Mouse (Mus musculus) urinary bladder, adult 2 months (tissue): ENCODE results near the gene Htatip2. TPM values are rescaled to one million over a fixed set of nuclear protein-coding genes. Genes with fewer than 3 reads are reported as not detected.
A peak's percentile ranks its signal among the peaks of the same experiment; 100 is the strongest.

Experiments used
- DNase-seq: peaks from one replicate; pipeline ENCODE4 v3.0.0; 2022; ENCODE audit warnings: low spot score
- polyA plus RNA-seq: library from polyadenylated mRNA; depleted of rRNA; stranded (reverse); fragments of >200 nt; gene quantifications from 2 replicates; pipeline ENCODE4 v1.2.3, GENCODE M21; 2012; rRNA removed

Gene Htatip2
- polyA plus RNA-seq, 1 experiment, result 57.0 TPM

- DNase-seq, result peak; percentile 38
Measured at GRCm38 (mm10) chr7:49786618-49787382, 27.9 kb downstream of the Htatip2 start.

GRCm38 (mm10) chr7:49787383-49787645 is 28.4 kb downstream of the Htatip2 start:
- DNase-seq, result no peak

- no peak for DNase-seq
Measured at GRCm38 (mm10) chr7:49794304-49794703, 35.4 kb downstream of the Htatip2 start.

DNA sequence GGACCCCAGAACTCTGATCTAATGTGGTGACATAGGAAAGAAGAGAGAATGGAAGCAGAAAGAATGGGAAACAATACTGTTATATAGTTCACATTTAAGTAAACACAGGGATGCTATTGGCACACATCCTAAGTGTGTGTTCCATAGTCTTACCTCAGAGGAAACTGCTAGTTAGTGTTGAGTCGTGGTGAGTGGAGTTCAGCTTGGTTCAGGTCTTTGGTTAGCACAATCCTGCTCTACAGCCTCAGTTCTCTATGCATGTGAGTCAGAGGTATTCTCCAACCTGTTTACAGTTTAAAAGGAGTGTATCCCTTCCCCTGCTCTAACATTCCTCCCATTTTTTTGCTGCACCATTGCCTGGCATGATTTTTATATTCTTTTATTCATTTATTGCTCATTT is 38.3 kb downstream of the Htatip2 start:
- no peak for DNase-seq

DNA sequence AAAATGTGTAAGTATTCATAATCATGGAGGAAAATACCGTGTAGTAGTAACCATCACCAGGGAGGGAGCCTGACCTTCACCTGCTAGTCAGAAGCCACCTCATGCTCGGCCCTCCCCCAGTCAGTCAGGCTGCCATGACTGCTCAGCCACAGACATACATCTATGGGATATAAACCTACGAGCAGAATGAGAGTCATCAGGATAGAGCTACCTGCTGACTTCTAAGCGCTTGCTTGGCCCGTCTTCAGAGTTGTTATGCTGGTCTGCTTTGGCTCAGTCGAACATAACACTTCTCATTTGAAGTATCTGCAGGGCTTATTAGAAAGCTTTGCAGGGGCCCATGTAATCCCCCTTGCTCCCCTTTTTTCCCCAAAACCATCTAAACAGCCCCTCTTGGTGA is 44.6 kb downstream of the Htatip2 start:
- no peak for DNase-seq

DNA sequence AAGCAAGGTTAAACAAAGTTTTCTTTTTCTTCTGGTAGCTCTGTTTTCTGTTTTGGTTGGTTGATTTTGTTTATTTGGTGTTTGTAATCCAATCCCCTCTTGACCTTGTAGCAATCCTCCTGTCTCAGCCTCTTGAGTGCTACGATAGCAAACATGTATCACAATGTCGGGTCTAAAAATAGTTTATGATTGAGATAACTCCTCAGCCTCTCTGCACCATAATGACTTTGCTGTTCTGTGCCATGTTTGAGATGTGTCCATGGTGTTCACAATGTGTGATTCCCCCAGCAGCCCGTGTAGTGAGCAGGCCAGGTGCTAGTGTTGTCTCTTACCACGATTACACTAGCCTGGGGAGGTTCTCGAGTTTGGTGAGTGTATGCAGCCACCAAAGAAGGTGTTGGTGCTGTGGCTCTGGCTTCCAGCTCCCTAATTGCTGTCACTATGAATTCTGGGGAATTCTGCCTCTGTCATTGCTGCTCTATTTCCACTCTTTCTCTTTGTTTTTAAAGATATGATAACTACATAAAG is 45.8 kb downstream of the Htatip2 start:
- no peak for DNase-seq

GRCm38 (mm10) chr7:49805618-49806017 is 46.7 kb downstream of the Htatip2 start:
- no peak for DNase-seq

- no peak for DNase-seq
Measured at GRCm38 (mm10) chr7:49807093-49807682, 48.3 kb downstream of the Htatip2 start.

DNA sequence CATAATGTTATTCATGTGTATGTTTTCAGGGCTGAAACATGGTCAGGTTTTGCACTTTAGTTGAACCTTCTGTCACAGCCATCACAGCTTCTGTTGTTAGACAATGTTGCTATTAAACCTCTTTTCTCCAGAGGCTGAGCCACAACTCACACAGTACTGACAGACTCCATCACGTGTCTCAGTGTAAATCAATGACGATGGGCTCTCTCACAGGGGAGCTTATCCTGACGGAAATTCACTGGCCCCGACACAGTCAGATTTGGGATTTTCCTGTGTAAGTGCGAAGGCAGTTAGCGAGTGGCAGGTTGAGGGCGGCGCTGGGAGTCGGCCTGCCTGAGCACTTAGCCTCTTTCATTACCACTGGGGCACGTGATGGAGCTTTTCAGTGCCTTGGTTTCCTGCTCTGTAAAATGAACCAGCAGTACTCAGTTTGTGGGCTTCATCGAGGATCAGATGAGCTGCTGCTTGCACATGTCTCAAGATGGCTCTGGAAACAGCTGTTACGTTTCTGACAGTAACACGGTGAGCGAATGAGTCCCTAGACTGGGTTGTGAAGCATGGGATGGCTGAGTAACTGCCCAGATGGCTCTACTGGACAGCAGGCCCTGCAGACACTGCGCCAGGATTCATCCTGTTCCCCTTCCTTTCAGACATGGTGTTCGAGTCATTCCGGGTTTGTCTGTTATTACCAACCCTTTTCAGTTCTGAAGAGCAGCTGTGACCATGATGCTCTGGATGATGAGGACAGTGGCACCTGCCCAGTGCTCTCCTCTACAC is 49.1 kb downstream of the Htatip2 start:
- DNase-seq, result no peak

GRCm38 (mm10) chr7:49809100-49809499 is 50.2 kb downstream of the Htatip2 start:
- DNase-seq, result no peak

- no peak for DNase-seq
Measured at GRCm38 (mm10) chr7:49809562-49809961, 50.6 kb downstream of the Htatip2 start.

GRCm38 (mm10) chr7:49811346-49811745 is 52.4 kb downstream of the Htatip2 start:
- DNase-seq, result no peak

DNA sequence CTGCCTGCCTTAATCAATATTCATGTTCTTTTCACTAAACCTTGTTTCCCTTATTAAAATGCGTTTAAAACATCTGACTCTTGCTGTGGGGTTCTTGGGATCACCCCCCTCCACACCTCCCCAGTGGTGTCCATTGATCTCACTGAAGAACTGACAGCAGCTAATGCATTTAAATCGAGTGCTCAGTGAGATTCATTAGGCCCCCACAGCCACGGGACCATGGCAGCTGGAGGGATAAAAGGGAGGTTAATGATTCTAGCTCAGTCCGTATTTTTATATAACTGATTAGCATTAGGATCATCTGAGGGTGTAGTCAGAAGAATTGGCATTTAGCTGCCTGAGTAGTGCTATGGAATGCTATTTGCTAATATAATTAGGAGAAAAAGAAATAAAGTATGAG is 60.5 kb downstream of the Htatip2 start:
- DNase-seq, result no peak

DNA sequence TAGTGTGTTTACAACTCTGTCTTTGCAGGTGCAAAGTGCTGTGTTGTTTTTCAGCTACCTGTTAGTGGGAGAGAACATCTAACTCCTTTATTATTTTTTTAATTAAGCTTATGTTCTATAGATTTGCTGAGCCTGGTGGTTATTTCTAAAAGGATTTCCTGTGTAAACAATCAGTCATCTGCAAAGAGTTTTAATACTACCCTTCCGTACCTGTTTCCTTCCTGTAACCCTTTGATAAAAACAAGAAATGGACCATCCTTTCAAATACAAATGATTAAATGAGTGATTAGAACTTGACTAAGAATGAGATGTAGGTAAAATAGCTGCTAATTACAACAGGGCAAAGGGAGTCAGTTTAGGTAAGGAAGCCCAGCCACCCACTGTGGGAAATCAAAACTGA is 62.5 kb downstream of the Htatip2 start:
- DNase-seq, result no peak

- no peak for DNase-seq
Measured at GRCm38 (mm10) chr7:49822028-49822427, 63.1 kb downstream of the Htatip2 start.

Other genes with a start within 250 kb of the Htatip2 start
- gene Dbx1, start 122.3 kb upstream of the Htatip2 start, polyA plus RNA-seq, result not detected in 2 replicates
- 19.7 and 22.0 TPM in 2 replicates for gene Prmt3, start 19.2 kb downstream of the Htatip2 start, polyA plus RNA-seq
- gene Slc6a5, start 151.0 kb downstream of the Htatip2 start, polyA plus RNA-seq, result not detected in 2 replicates
- 0.18 and 0.31 TPM in 2 replicates for gene Nell1, start 215.7 kb downstream of the Htatip2 start, polyA plus RNA-seq